Mouse (Mus musculus) testis, adult 2 months (tissue): ENCODE data around the gene Hist2h3c1.

ENCODE experiments used
- CTCF ChIP-seq: fragments of 200-500 bp; IDR thresholded peaks from 2 replicates; pipeline ENCODE4 v1.5.1; 2012; ENCODE audit warnings: low read depth, mild to moderate bottlenecking, inconsistent platforms, low read length, moderate library complexity; ENCODE audit not compliant: control insufficient read depth, insufficient read depth, insufficient replicate concordance
- POLR2A ChIP-seq: fragments of 200-500 bp; IDR thresholded peaks from 2 replicates; pipeline ENCODE4 v1.6.1; 2012; ENCODE audit warnings: low read depth, mild to moderate bottlenecking, inconsistent platforms, low read length, moderate library complexity; ENCODE audit not compliant: control insufficient read depth

- no peak for TF ChIP-seq CTCF
- TF ChIP-seq POLR2A = no peak
These were observed 27.3 kb upstream of the Hist2h3c1 start for GRCm38 (mm10) chr3:96219191-96219641.
